Mouse (Mus musculus): ENCODE results near the gene Pten.

DNA sequence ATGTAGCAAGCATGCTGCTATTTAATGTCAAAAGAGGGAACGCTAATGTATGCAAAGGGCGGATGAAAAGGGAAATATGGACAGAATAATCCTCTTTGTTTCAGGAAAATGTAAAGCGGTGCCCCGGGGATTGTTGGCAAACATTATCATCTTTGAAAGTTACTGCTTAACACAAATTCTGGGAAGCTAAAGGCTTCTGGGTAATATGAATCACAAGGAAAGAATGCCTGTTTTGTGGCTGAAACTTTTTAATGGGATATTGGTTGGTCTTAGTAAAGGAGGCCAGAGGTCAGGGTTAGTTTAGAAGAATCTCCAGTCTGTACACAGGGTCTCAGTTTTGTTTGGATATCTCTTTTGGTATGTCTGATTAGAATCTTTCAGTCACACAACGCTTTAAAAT, 87.2 kb downstream of the Pten start:
- TF ChIP-seq CTCF (IDR thresholded peaks at IDR 0.05) (no peak), EP300 (IDR thresholded peaks at IDR 0.05) (no peak)
